Mouse (Mus musculus): ENCODE data around the gene Ptpn18.

DNA sequence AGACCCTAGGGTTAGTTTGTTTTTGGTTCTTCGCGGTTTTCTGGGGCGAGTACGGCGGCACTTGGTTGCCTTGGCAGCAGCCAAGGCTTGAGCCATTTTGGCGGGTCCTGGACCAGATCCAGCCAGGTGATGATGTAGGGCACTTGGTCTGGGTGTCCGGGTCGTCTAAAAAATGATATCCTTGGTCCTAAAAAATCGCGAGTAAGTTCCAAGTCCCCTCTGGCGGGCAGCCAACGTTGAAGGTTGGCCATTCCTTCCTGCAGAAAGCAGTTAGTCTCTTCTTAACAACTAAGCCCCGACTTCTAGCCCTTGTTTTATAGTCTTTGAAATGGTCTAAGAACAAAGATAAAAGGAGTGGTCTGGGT, 27.2 kb upstream of the Ptpn18 start:
- no peak for TF ChIP-seq POLR2A (IDR thresholded peaks at IDR 0.05; ENCODE audit: insufficient read depth, low read depth, low read length)
- no peak for TF ChIP-seq CTCF (IDR thresholded peaks at IDR 0.05; ENCODE audit: insufficient read depth, low read depth, low read length)
